Mouse (Mus musculus): Measurements from ENCODE around the gene Bhlhe40. TPM values are rescaled to one million over a fixed set of nuclear protein-coding genes. Genes with fewer than 3 reads are reported as not detected.
A peak's percentile ranks its signal among the peaks of the same experiment; 100 is the strongest.

Gene Bhlhe40
- polyA plus RNA-seq (2012; ENCODE audit: insufficient read depth, insufficient read length, missing spikeins): 1.5 and 2.0 TPM in 2 replicates

DNA sequence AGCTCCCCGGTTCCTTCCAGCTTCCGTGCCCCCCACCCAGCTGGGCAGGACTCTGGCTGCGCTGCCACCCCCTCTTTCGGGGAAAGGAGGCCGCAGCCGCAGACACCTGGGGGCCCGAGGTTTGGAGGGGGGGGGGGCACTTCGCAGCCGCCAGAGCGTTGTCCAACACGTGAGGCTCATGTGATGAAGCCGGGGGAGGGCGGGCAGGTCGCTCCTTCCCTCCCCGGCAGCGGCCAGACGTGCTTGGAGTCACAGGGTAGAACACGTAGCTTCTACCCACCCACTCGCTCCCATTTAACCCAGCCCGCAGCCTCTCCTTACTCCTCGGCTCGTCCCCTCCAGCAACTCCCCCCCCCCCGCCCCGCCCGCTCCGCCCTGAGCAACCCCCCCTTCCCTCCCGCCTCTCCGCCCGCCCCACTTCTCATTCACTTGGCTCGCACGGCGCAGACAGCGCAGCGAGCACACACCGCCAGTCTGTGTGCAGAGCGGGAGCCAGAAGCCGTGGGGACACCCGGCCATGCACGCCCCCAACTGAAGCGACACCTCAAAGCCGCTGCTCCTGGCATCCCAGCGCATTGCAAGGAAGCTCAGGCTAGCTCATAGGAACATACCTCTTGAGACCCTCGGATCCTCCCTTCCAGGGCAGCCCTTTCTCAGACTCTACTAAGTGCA is at the start of gene Bhlhe40:
Gene Bhlhe40, plus strand, starts transcription at position 424 of the 672 bp plus-strand sequence.
- Histone ChIP-seq H3K4me3 (ENCODE audit: insufficient read depth, low read length) (peak within 1 kb of the TSS; percentile 76), H3K4me1 (ENCODE audit: control insufficient read depth, insufficient read depth, low read length) (peaks cover 23% of the 10 kb centered on the region), H3K27ac (ENCODE audit: insufficient read depth, low read depth, low read length) (peak within 1 kb of the TSS; percentile 96)
- TF ChIP-seq POLR2A (IDR thresholded peaks at IDR 0.05; ENCODE audit: borderline replicate concordance, low read depth, low read length) (peak; percentile 27; the same call in 1 of the 2 replicates), CTCF (IDR thresholded peaks at IDR 0.05; ENCODE audit: low read depth, low read length) (no peak)

DNA sequence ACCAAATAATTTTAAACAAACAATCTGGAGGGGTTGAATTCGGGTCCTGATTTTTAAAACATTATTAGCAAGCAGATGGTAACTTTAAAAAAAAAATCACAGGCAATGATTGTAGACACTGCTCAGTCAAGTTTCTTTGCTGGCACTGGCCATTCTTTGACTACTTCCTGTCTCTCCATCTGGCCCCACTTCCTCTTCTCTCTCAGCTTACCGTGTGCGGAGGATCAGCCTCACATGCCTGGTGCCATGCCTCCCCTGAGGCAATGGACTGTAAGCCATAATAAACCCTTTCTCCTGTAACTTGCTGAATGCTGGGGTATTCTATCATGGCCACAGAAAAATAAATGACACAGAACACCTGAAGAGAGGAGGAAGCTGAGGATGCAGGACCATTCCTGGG is 48.8 kb upstream of the Bhlhe40 start:
- no peak overlapping the region for H3K27ac ChIP-seq (ENCODE audit: insufficient read depth, low read depth, low read length)
- peaks cover 6% of the 10 kb centered on the region for H3K4me1 ChIP-seq (ENCODE audit: control insufficient read depth, insufficient read depth, low read length)
- H3K4me3 ChIP-seq (ENCODE audit: insufficient read depth, low read length): no peak overlapping the region
- TF ChIP-seq POLR2A (IDR thresholded peaks at IDR 0.05; ENCODE audit: borderline replicate concordance, low read depth, low read length) (no peak), CTCF (IDR thresholded peaks at IDR 0.05; ENCODE audit: low read depth, low read length) (no peak)

DNA sequence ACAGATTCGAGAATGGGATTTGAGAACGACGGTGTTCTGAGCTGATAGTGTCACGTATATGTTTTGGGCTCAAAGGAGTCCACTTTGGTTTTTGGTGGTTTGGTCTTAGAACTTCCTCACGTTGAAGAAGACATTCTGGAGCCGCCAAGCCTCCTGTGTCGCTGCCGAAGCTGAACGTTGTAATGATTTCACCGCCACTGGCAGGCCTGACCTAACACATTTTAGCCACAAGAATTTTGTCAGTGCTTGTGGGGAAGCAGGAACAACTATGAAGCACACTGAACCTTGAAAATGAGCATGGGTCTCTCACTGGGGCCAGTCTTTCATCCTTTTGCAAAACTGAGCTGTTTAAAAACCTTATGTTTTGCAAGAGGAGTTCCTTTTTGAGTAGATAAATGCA is 42.4 kb upstream of the Bhlhe40 start:
- Histone ChIP-seq H3K27ac (ENCODE audit: insufficient read depth, low read depth, low read length) (no peak overlapping the region), H3K4me1 (ENCODE audit: control insufficient read depth, insufficient read depth, low read length) (peaks cover 8% of the 10 kb centered on the region), H3K4me3 (ENCODE audit: insufficient read depth, low read length) (no peak overlapping the region)
- no peak for TF ChIP-seq POLR2A (IDR thresholded peaks at IDR 0.05; ENCODE audit: borderline replicate concordance, low read depth, low read length)

DNA sequence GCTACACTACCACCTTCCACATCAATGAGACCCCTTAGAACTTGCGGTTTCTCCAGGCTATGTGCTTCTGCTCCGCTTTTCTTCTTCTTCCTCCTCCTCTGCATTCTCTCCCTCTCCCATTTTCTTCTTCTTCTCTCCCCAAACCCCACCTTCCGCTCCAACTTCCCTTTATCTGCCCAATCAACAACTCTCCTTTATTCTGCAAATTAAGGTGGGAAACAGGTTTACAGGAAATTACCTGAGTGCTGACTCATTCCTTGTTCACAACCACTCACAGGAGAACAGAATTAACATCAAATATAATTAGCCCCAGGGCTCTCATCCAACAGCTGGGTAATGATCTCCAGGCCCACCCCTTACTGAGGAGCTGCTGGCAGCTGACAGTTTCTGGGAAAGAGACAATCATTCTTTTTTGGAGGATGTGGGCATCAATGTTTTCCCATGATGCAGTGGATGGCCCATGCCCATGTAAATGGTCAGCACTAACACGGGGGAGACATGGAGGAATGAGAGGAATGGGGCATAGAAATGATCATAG is 37.3 kb upstream of the Bhlhe40 start:
- Histone ChIP-seq H3K27ac (ENCODE audit: insufficient read depth, low read depth, low read length) (no peak overlapping the region), H3K4me3 (ENCODE audit: insufficient read depth, low read length) (no peak overlapping the region), H3K4me1 (ENCODE audit: control insufficient read depth, insufficient read depth, low read length) (peaks cover 24% of the 10 kb centered on the region)
- TF ChIP-seq CTCF (IDR thresholded peaks at IDR 0.05; ENCODE audit: low read depth, low read length): no peak
- no peak for TF ChIP-seq POLR2A (IDR thresholded peaks at IDR 0.05; ENCODE audit: borderline replicate concordance, low read depth, low read length)

DNA sequence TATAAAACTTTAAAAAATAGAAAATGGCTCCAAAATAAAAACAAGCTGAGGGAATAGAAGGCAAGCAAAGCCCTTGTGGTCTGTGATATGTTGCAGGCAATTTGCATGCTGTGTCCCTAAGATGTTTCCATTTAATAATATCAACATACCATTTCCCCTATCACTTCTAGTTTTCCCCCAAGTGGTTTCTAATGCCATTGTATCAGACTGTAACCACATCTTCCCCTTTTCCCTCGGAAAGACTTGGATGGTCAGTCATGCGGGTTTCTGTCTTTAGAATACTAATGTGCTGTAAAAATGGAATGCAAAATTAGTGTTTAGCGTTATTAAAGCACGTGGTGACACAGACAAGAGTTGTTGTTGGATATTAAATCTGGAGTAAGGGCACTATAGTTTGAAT is 35.5 kb upstream of the Bhlhe40 start:
- H3K4me3 ChIP-seq (ENCODE audit: insufficient read depth, low read length): no peak overlapping the region
- TF ChIP-seq CTCF (IDR thresholded peaks at IDR 0.05; ENCODE audit: low read depth, low read length): no peak
- no peak for TF ChIP-seq POLR2A (IDR thresholded peaks at IDR 0.05; ENCODE audit: borderline replicate concordance, low read depth, low read length)
- peak overlapping the region; percentile 24; the same call in 1 of the 2 replicates for H3K27ac ChIP-seq (ENCODE audit: insufficient read depth, low read depth, low read length)

DNA sequence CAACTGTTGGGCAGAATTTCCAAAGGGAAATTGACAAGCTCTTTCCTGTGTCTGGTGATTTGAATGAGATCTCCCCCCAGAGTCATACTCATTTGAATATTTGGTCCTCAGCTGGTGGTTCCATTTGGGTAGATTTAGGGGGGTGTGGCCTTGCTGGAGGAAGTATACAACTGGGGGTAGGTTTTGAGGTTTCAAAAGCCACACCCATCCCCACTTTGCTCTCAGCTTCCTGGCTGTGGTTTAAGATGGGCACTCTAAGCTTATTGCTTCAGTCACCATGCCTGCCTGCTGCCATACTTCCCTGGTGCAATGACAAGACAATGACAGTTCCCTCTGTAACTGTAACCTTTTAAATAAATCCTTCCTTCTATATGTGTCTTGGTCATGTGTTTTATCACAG is 29.7 kb upstream of the Bhlhe40 start:
- Histone ChIP-seq H3K27ac (ENCODE audit: insufficient read depth, low read depth, low read length) (no peak overlapping the region), H3K4me1 (ENCODE audit: control insufficient read depth, insufficient read depth, low read length) (peaks cover 17% of the 10 kb centered on the region), H3K4me3 (ENCODE audit: insufficient read depth, low read length) (no peak overlapping the region)
- TF ChIP-seq POLR2A (IDR thresholded peaks at IDR 0.05; ENCODE audit: borderline replicate concordance, low read depth, low read length) (no peak), CTCF (IDR thresholded peaks at IDR 0.05; ENCODE audit: low read depth, low read length) (no peak)

More for the DNA sequence above, 35.5 kb upstream of the Bhlhe40 start:
- peaks cover 19% of the 10 kb centered on the region for H3K4me1 ChIP-seq (ENCODE audit: control insufficient read depth, insufficient read depth, low read length)

DNA sequence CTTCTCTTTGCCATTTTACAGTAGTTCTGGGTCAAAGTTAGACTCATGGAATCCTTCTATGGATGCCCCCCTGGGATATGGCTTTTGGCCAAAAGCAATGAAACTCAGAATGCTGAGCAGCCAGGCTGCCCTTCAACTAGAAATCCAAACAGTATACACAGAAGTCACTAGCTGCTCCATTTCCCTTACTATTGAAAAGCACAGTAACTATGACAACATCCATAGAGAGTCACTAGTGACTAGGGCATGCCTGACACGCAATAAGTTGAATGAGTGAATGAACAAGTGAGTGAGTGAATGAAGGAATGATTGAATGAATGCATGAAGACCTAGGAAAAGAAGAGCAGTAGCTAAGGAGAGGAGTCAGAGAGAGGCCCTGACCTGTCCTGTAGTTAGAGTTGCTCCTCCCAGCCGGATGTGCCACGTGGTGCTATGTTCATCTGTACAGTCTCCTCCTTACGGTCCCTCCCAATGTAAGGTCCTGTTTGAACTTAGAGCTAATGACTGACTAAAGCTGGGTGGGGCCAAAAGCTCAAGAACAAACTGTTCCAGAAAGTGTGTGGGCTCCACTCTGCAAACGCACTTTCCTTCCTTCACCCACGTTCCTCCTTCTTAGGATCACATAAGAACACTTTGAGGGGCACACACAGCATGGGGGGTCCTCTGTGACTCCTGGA is 22.1 kb upstream of the Bhlhe40 start:
- TF ChIP-seq POLR2A (IDR thresholded peaks at IDR 0.05; ENCODE audit: borderline replicate concordance, low read depth, low read length) (no peak), CTCF (IDR thresholded peaks at IDR 0.05; ENCODE audit: low read depth, low read length) (no peak)

DNA sequence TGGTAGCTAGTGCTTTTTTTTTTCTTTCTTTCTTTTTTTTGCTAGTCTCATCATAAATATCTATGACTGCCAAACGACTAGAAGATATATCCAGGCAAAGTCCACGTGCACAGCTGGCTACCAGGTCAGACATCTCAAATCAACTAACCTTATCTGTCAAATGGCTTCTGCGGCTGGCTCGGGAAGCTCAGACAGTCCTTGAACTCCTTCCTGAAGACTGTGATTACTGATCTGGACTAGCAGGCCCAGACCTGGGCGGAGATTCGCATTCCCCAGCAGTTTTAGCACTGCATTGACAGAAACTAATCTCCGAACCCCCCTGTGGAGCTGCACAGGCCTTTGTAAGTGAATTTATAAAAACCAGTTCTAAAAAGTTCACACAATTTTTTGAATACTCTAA is 18.4 kb upstream of the Bhlhe40 start:
- TF ChIP-seq POLR2A (IDR thresholded peaks at IDR 0.05; ENCODE audit: borderline replicate concordance, low read depth, low read length): no peak
- TF ChIP-seq CTCF (IDR thresholded peaks at IDR 0.05; ENCODE audit: low read depth, low read length): no peak
- Histone ChIP-seq H3K4me1 (ENCODE audit: control insufficient read depth, insufficient read depth, low read length) (peaks cover 2% of the 10 kb centered on the region; the same call in 1 of the 2 replicates), H3K27ac (ENCODE audit: insufficient read depth, low read depth, low read length) (no peak overlapping the region), H3K4me3 (ENCODE audit: insufficient read depth, low read length) (no peak overlapping the region)

More for the DNA sequence above, 22.1 kb upstream of the Bhlhe40 start:
- Histone ChIP-seq H3K4me1 (ENCODE audit: control insufficient read depth, insufficient read depth, low read length) (peaks cover 2% of the 10 kb centered on the region; the same call in 1 of the 2 replicates), H3K27ac (ENCODE audit: insufficient read depth, low read depth, low read length) (no peak overlapping the region), H3K4me3 (ENCODE audit: insufficient read depth, low read length) (no peak overlapping the region)

DNA sequence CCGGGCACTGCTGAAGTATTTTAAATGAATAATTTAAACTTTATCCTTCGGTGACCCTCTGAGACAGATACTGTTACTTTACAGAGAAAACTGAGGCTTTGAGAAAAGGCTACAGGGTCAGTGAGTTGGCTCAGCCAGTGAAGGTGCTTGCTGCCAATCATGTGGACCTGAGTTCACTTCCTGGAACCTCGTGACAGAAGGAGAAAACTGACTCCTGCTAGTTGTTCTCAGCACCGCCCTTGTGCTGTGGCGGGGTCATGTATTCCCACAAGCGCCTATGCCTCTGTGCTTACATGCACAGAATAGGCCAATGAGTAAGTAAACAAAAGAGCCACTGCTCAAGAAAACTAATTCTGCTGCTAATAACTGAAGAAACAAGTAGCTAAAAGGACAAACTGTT is 17.4 kb upstream of the Bhlhe40 start:
- no peak overlapping the region for H3K4me3 ChIP-seq (ENCODE audit: insufficient read depth, low read length)
- TF ChIP-seq CTCF (IDR thresholded peaks at IDR 0.05; ENCODE audit: low read depth, low read length) (no peak), POLR2A (IDR thresholded peaks at IDR 0.05; ENCODE audit: borderline replicate concordance, low read depth, low read length) (no peak)
- H3K27ac ChIP-seq (ENCODE audit: insufficient read depth, low read depth, low read length): no peak overlapping the region
- peaks cover 2% of the 10 kb centered on the region; the same call in 1 of the 2 replicates for H3K4me1 ChIP-seq (ENCODE audit: control insufficient read depth, insufficient read depth, low read length)

DNA sequence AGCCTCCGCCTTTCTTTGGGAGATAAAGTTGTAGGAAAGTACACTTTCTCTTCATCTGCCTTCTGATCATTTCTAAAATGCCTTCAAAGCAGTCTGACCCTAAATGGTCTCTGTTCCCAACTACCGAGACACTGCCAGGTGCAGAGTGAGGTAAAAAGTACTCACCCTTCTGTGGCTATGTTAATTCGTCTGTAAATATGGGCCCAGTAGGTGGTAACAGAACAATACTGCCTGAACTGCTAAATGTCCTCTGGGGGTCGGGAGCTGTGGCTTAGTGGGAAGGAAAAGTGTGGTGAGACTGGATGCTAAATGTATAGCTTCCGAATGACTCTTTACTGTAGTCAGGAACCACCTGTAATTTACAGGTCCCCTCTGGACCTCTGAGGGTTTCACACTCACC is 16.1 kb upstream of the Bhlhe40 start:
- Histone ChIP-seq H3K4me1 (ENCODE audit: control insufficient read depth, insufficient read depth, low read length) (peaks cover 2% of the 10 kb centered on the region; the same call in 1 of the 2 replicates), H3K27ac (ENCODE audit: insufficient read depth, low read depth, low read length) (no peak overlapping the region), H3K4me3 (ENCODE audit: insufficient read depth, low read length) (no peak overlapping the region)
- TF ChIP-seq CTCF (IDR thresholded peaks at IDR 0.05; ENCODE audit: low read depth, low read length) (no peak), POLR2A (IDR thresholded peaks at IDR 0.05; ENCODE audit: borderline replicate concordance, low read depth, low read length) (no peak)

All from bone marrow macrophage, adult 2 months (primary cell).